Mouse (Mus musculus) ES-E14 (cell line): ENCODE data around the gene Smpd4. TPM values are rescaled to one million over a fixed set of nuclear protein-coding genes. Genes with fewer than 3 reads are reported as not detected.

Source experiments
- DNase-seq: peaks from one replicate; pipeline ENCODE4 v3.0.0-alpha.2; 2013; ENCODE audit warnings: low read depth, low spot score
- H3K27ac ChIP-seq: 2 replicates; pipeline ENCODE4 v1.5.1; 2012; ENCODE audit warnings: low read depth, mild to moderate bottlenecking, low read length, moderate library complexity, mixed read lengths; ENCODE audit not compliant: poor library complexity, insufficient read depth, severe bottlenecking
- H3K36me3 ChIP-seq: 2 replicates; pipeline ENCODE4 v1.6.1; 2012; ENCODE audit warnings: mild to moderate bottlenecking, low read length, moderate library complexity, mixed read lengths; ENCODE audit not compliant: control insufficient read depth, poor library complexity, insufficient read depth, severe bottlenecking
- H3K4me1 ChIP-seq, 2 experiments: fragments of 150-350 bp in 1 of 2; sonication (generic) in 1 of 2; 2 replicates each; pipeline ENCODE4 v1.6.1; 2012; ENCODE audit warnings: low read length in 2 of 2, mild to moderate bottlenecking in 1 of 2, mixed read lengths in 1 of 2; ENCODE audit not compliant: control insufficient read depth in 2 of 2, insufficient read depth in 2 of 2, poor library complexity in 1 of 2
- H3K4me3 ChIP-seq, 2 experiments: fragments of 150-350 bp in 1 of 2; sonication (generic) in 1 of 2; 2 replicates each; pipeline ENCODE4 v1.5.1; 2012; ENCODE audit warnings: low read length in 2 of 2, low read depth in 1 of 2, mild to moderate bottlenecking in 1 of 2, mixed read lengths in 1 of 2; ENCODE audit not compliant: insufficient read depth in 1 of 2, poor library complexity in 1 of 2, severe bottlenecking in 1 of 2
- H3K9ac ChIP-seq: 2 replicates; pipeline ENCODE4 v1.6.1; 2012; ENCODE audit warnings: low read depth, mild to moderate bottlenecking, low read length, mixed read lengths; ENCODE audit not compliant: poor library complexity, insufficient read depth, severe bottlenecking
- H3K9me3 ChIP-seq: fragments of 150-350 bp; sonication (generic); 2 replicates; pipeline ENCODE4 v1.6.1; 2012; ENCODE audit warnings: low read depth, mild to moderate bottlenecking, low read length; ENCODE audit not compliant: control insufficient read depth, insufficient read depth
- CHD2 ChIP-seq: IDR thresholded peaks from 2 replicates; pipeline ENCODE4 v1.6.1; 2014; ENCODE audit warnings: mild to moderate bottlenecking, low read depth, low read length, inconsistent platforms
- HCFC1 ChIP-seq: IDR thresholded peaks from 2 replicates; pipeline ENCODE4 v1.6.1; 2012; ENCODE audit warnings: low read length, inconsistent platforms, borderline replicate concordance; ENCODE audit not compliant: insufficient read depth
- MAFK ChIP-seq: IDR thresholded peaks from 2 replicates; pipeline ENCODE4 v1.6.1; 2014; ENCODE audit warnings: mild to moderate bottlenecking, low read depth, low read length, inconsistent platforms; ENCODE audit not compliant: insufficient read depth
- ZC3H11A ChIP-seq: IDR thresholded peaks from 2 replicates; pipeline ENCODE4 v1.6.1; 2012; ENCODE audit warnings: low read depth, mild to moderate bottlenecking, inconsistent platforms, low read length, borderline replicate concordance
- ZNF384 ChIP-seq: IDR thresholded peaks from 2 replicates; pipeline ENCODE4 v1.6.1; 2012; ENCODE audit warnings: low read depth, low read length, inconsistent platforms
- in situ Hi-C, 2 experiments: fragments of 600-800 bp; cut with MboI; formaldehyde crosslinking; loops; one replicate each; pipeline ENCODE4 v1.15.1; 2025; ENCODE audit warnings: low sequenced_read_pairs in 2 of 2, inconsistent platforms in 1 of 2; ENCODE audit not compliant: unreplicated experiment in 2 of 2
- total RNA-seq: library from RNA; depleted of rRNA; stranded (reverse); fragments of 300-350 nt; gene quantifications from 2 replicates; pipeline ENCODE4 v1.2.3, GENCODE M21; 2012

Smpd4 gene
- total RNA-seq, 1 experiment, result 123 TPM

- Histone ChIP-seq H3K27ac (no peak overlapping the region), H3K9ac (no peak overlapping the region), H3K4me3 (no peak overlapping the region), H3K4me1 (no peaks in the 10 kb centered on the region), H3K36me3 (peaks cover 59% of the 10 kb centered on the region), H3K9me3 (no peaks in the 10 kb centered on the region)
- in situ Hi-C loops, result no loop called here
- TF ChIP-seq CHD2 (no peak), HCFC1 (no peak)
- no peak for DNase-seq
Measured at GRCm38 (mm10) chr16:17636904-17637303, 17.8 kb downstream of the Smpd4 start.

DNA sequence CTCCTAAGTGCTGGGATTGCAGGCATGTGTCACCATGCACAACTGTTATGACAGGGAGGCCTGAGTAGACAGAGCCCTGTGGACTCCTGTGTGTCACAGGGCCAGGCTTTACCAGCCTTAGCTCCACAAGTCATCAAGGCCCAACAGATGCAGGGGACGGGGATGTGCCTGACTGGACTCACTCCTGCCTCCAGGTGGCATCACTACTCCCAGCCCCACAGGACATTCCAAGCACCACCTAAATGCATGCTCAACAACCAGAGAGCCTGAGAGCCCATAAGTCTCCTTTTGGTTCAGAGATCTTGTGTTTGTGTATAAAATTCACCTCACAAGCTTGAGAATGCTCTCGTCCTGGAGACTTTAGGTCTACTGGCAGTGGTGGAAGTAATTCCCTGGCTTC, 18.5 kb downstream of the Smpd4 start:
- Histone ChIP-seq H3K36me3 (peaks cover 60% of the 10 kb centered on the region), H3K4me1 (no peaks in the 10 kb centered on the region), H3K9ac (no peak overlapping the region), H3K4me3 (no peak overlapping the region), H3K9me3 (no peaks in the 10 kb centered on the region), H3K27ac (no peak overlapping the region)
- TF ChIP-seq MAFK, result no peak
- TF ChIP-seq ZC3H11A, result no peak
- no peak for TF ChIP-seq ZNF384
- no peak for TF ChIP-seq CHD2
- no peak for TF ChIP-seq HCFC1
- in situ Hi-C loops, result no loop called here
- DNase-seq, result no peak

DNA sequence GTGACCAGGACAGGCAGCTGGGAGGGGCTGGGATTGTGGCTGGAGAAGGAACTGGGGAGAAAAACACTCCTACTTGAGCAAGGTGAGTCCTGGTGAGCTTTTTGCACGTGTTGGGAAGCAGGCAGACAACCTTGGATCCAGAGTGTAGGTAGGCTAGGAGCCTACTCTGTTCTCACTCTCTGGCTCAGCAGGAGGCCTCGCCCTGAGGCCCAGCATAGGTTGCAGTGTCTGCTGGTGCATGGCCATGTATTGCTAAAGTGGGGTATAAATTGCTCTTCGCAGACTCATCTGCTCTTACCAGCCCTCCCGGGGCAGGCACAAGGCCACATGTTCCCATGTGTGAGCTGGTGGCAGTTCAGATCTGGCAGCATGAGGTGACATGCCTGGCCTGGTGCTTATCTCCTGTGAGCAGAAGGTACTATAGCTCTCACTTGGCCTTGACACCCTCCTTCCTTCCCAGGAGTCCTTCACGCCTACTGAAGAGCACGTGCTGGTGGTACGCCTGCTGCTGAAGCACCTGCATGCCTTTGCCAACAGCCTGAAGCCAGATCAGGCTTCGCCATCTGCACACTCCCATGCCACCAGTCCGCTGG, 19.0 kb downstream of the Smpd4 start:
- H3K36me3 ChIP-seq, result peaks cover 61% of the 10 kb centered on the region
- H3K4me1 ChIP-seq, result no peaks in the 10 kb centered on the region
- DNase-seq, result no peak
- H3K9ac ChIP-seq, result no peak overlapping the region
- TF ChIP-seq ZC3H11A (no peak), ZNF384 (no peak), HCFC1 (no peak), MAFK (no peak), CHD2 (no peak)
- H3K27ac ChIP-seq, result no peak overlapping the region
- no peaks in the 10 kb centered on the region for H3K9me3 ChIP-seq
- in situ Hi-C loops, result no loop called here
- H3K4me3 ChIP-seq, result no peak overlapping the region

- Histone ChIP-seq H3K27ac (no peak overlapping the region), H3K4me3 (no peak overlapping the region), H3K9ac (no peak overlapping the region), H3K36me3 (peaks cover 61% of the 10 kb centered on the region), H3K9me3 (no peaks in the 10 kb centered on the region), H3K4me1 (no peaks in the 10 kb centered on the region)
- TF ChIP-seq CHD2 (no peak), HCFC1 (no peak), MAFK (no peak)
- in situ Hi-C loops, result no loop called here
- DNase-seq, result no peak
Measured at GRCm38 (mm10) chr16:17639081-17639480, 19.9 kb downstream of the Smpd4 start.

GRCm38 (mm10) chr16:17639951-17640350, 20.8 kb downstream of the Smpd4 start:
- Histone ChIP-seq H3K9me3 (no peaks in the 10 kb centered on the region), H3K27ac (no peak overlapping the region), H3K36me3 (peaks cover 59% of the 10 kb centered on the region), H3K4me3 (no peak overlapping the region), H3K9ac (no peak overlapping the region), H3K4me1 (no peaks in the 10 kb centered on the region)
- DNase-seq, result no peak
- in situ Hi-C loops, result no loop called here
- TF ChIP-seq CHD2, result no peak
- no peak for TF ChIP-seq ZC3H11A
- no peak for TF ChIP-seq ZNF384
- TF ChIP-seq MAFK, result no peak
- TF ChIP-seq HCFC1, result no peak
